Mouse (Mus musculus): ENCODE results near the gene Trim30b.

GRCm38 (mm10) chr7:104353600-104353967 lies 16.1 kb downstream of the Trim30b start:
- TF ChIP-seq ZC3H11A (IDR thresholded peaks at IDR 0.05; ENCODE audit: low read depth, low read length) = no peak
- TF ChIP-seq POLR2A (IDR thresholded peaks at IDR 0.05; ENCODE audit: low read depth, low read length) = no peak

Measured in CH12.LX (cell line).